Mouse (Mus musculus): ENCODE measurements at regions not wholly inside any gene's neighbourhood (a gene's known extent, or its start where the extent isn't known, plus 50 kb on each side); places are given as distances from the start of the nearest gene placed in this dataset.
"Not testable (repeated sequence)": the region's sequence is repeated elsewhere in the genome, so short reads cannot be mapped to it uniquely, and the experiment has no call there.

GRCm38 (mm10) chr3:101206172-101206571 is 81.6 kb downstream of the Cd2 start:
- ATAC-seq (replicated peaks; ENCODE audit: insufficient number of reproducible peaks, low FRiP score, low TSS enrichment, low read depth); H3K4me2 ChIP-seq (ENCODE audit: low read depth, low read length); H3K4me3 ChIP-seq (ENCODE audit: low read depth, low read length); H3K9ac ChIP-seq (replicated peaks; ENCODE audit: low read length); H3K27me3 ChIP-seq (ENCODE audit: control insufficient read depth, insufficient read depth, low read length); H3K9me3 ChIP-seq (replicated peaks; ENCODE audit: control insufficient read depth, low read length); H3K4me1 ChIP-seq (ENCODE audit: control insufficient read depth, insufficient read depth, low read length); DNase-seq (ENCODE audit: low spot score); H3K36me3 ChIP-seq (replicated peaks; ENCODE audit: control insufficient read depth, insufficient read depth, low read depth, low read length); H3K27ac ChIP-seq (replicated peaks; ENCODE audit: low read depth, low read length): not testable (repeated sequence)
- WGBS: 95% methylated on average over 13 of the region's 13 CpGs

- ATAC-seq (replicated peaks; ENCODE audit: insufficient number of reproducible peaks, low FRiP score, low TSS enrichment, low read depth): no peak
- H3K27ac ChIP-seq (replicated peaks; ENCODE audit: low read depth, low read length): no peak overlapping the region
- WGBS: 90% methylated on average over 5 of the region's 5 CpGs
- H3K36me3 ChIP-seq (replicated peaks; ENCODE audit: control insufficient read depth, insufficient read depth, low read depth, low read length): no peaks in the 10 kb centered on the region
- H3K27me3 ChIP-seq (ENCODE audit: control insufficient read depth, insufficient read depth, low read length): no peaks in the 10 kb centered on the region
- H3K4me3 ChIP-seq (ENCODE audit: low read depth, low read length): no peak overlapping the region
- no peaks in the 10 kb centered on the region for H3K9me3 ChIP-seq (replicated peaks; ENCODE audit: control insufficient read depth, low read length)
- H3K4me2 ChIP-seq (ENCODE audit: low read depth, low read length): no peak overlapping the region
- H3K4me1 ChIP-seq (ENCODE audit: control insufficient read depth, insufficient read depth, low read length): no peaks in the 10 kb centered on the region
- DNase-seq (ENCODE audit: low spot score): no peak
- no peak overlapping the region for H3K9ac ChIP-seq (replicated peaks; ENCODE audit: low read length)
These were observed 84.6 kb upstream of the Ptgfrn start for GRCm38 (mm10) chr3:101194725-101195124.

- Histone ChIP-seq H3K36me3 (replicated peaks; ENCODE audit: control insufficient read depth, insufficient read depth, low read depth, low read length) (no peaks in the 10 kb centered on the region), H3K4me2 (ENCODE audit: low read depth, low read length) (no peak overlapping the region), H3K4me3 (ENCODE audit: low read depth, low read length) (no peak overlapping the region), H3K9me3 (replicated peaks; ENCODE audit: control insufficient read depth, low read length) (no peaks in the 10 kb centered on the region), H3K27me3 (ENCODE audit: control insufficient read depth, insufficient read depth, low read length) (no peaks in the 10 kb centered on the region), H3K4me1 (ENCODE audit: control insufficient read depth, insufficient read depth, low read length) (no peaks in the 10 kb centered on the region), H3K9ac (replicated peaks; ENCODE audit: low read length) (no peak overlapping the region), H3K27ac (replicated peaks; ENCODE audit: low read depth, low read length) (no peak overlapping the region)
- 65% methylated on average over 5 of the region's 5 CpGs for WGBS
- no peak for DNase-seq (ENCODE audit: low spot score)
- no peak for ATAC-seq (replicated peaks; ENCODE audit: insufficient number of reproducible peaks, low FRiP score, low TSS enrichment, low read depth)
These were observed 84.2 kb upstream of the Ptgfrn start for GRCm38 (mm10) chr3:101194319-101194718.

- no peak for DNase-seq (ENCODE audit: low spot score)
These were observed 81.4 kb upstream of the Ptgfrn start for GRCm38 (mm10) chr3:101191298-101191986.

GRCm38 (mm10) chr3:101181958-101182357 is 71.9 kb upstream of the Ptgfrn start:
- Histone ChIP-seq H3K9me3 (replicated peaks; ENCODE audit: control insufficient read depth, low read length) (no peaks in the 10 kb centered on the region), H3K4me3 (ENCODE audit: low read depth, low read length) (no peak overlapping the region), H3K36me3 (replicated peaks; ENCODE audit: control insufficient read depth, insufficient read depth, low read depth, low read length) (no peaks in the 10 kb centered on the region), H3K9ac (replicated peaks; ENCODE audit: low read length) (no peak overlapping the region), H3K27ac (replicated peaks; ENCODE audit: low read depth, low read length) (no peak overlapping the region), H3K4me1 (ENCODE audit: control insufficient read depth, insufficient read depth, low read length) (no peaks in the 10 kb centered on the region), H3K4me2 (ENCODE audit: low read depth, low read length) (no peak overlapping the region), H3K27me3 (ENCODE audit: control insufficient read depth, insufficient read depth, low read length) (no peaks in the 10 kb centered on the region)
- 79% methylated on average over 11 of the region's 11 CpGs for WGBS
- ATAC-seq (replicated peaks; ENCODE audit: insufficient number of reproducible peaks, low FRiP score, low TSS enrichment, low read depth): no peak
- no peak for DNase-seq (ENCODE audit: low spot score)

More at GRCm38 (mm10) chr3:101191298-101191986, 81.4 kb upstream of the Ptgfrn start:
- Histone ChIP-seq H3K4me2 (ENCODE audit: low read depth, low read length) (no peak overlapping the region), H3K9ac (replicated peaks; ENCODE audit: low read length) (no peak overlapping the region), H3K36me3 (replicated peaks; ENCODE audit: control insufficient read depth, insufficient read depth, low read depth, low read length) (no peaks in the 10 kb centered on the region), H3K27ac (replicated peaks; ENCODE audit: low read depth, low read length) (no peak overlapping the region), H3K4me1 (ENCODE audit: control insufficient read depth, insufficient read depth, low read length) (no peaks in the 10 kb centered on the region), H3K9me3 (replicated peaks; ENCODE audit: control insufficient read depth, low read length) (no peaks in the 10 kb centered on the region), H3K4me3 (ENCODE audit: low read depth, low read length) (no peak overlapping the region), H3K27me3 (ENCODE audit: control insufficient read depth, insufficient read depth, low read length) (no peaks in the 10 kb centered on the region)
- ATAC-seq (replicated peaks; ENCODE audit: insufficient number of reproducible peaks, low FRiP score, low TSS enrichment, low read depth): no peak
- 75% methylated on average over 7 of the region's 7 CpGs for WGBS

- no peak for ATAC-seq (replicated peaks; ENCODE audit: insufficient number of reproducible peaks, low FRiP score, low TSS enrichment, low read depth)
- no peak for DNase-seq (ENCODE audit: low spot score)
- H3K9me3 ChIP-seq (replicated peaks; ENCODE audit: control insufficient read depth, low read length): no peaks in the 10 kb centered on the region
- H3K36me3 ChIP-seq (replicated peaks; ENCODE audit: control insufficient read depth, insufficient read depth, low read depth, low read length): no peaks in the 10 kb centered on the region
- no peak overlapping the region for H3K4me3 ChIP-seq (ENCODE audit: low read depth, low read length)
- no peaks in the 10 kb centered on the region for H3K27me3 ChIP-seq (ENCODE audit: control insufficient read depth, insufficient read depth, low read length)
- H3K27ac ChIP-seq (replicated peaks; ENCODE audit: low read depth, low read length): no peak overlapping the region
- no peak overlapping the region for H3K9ac ChIP-seq (replicated peaks; ENCODE audit: low read length)
- no peaks in the 10 kb centered on the region for H3K4me1 ChIP-seq (ENCODE audit: control insufficient read depth, insufficient read depth, low read length)
- WGBS: 92% methylated on average over 6 of the region's 6 CpGs
- no peak overlapping the region for H3K4me2 ChIP-seq (ENCODE audit: low read depth, low read length)
These were observed 63.9 kb upstream of the Ptgfrn start for GRCm38 (mm10) chr3:101173954-101174353.

- no peak overlapping the region for H3K4me3 ChIP-seq (ENCODE audit: low read depth, low read length)
- H3K36me3 ChIP-seq (replicated peaks; ENCODE audit: control insufficient read depth, insufficient read depth, low read depth, low read length): no peaks in the 10 kb centered on the region
- no peak overlapping the region for H3K27ac ChIP-seq (replicated peaks; ENCODE audit: low read depth, low read length)
- H3K27me3 ChIP-seq (ENCODE audit: control insufficient read depth, insufficient read depth, low read length): no peaks in the 10 kb centered on the region
- DNase-seq (ENCODE audit: low spot score) (peak; percentile 66), ATAC-seq (replicated peaks; ENCODE audit: insufficient number of reproducible peaks, low FRiP score, low TSS enrichment, low read depth) (peak; percentile 56; the same call in 1 of the 2 replicates)
- 54% methylated on average over 15 of the region's 15 CpGs for WGBS
- H3K4me1 ChIP-seq (ENCODE audit: control insufficient read depth, insufficient read depth, low read length): no peaks in the 10 kb centered on the region
- no peaks in the 10 kb centered on the region for H3K9me3 ChIP-seq (replicated peaks; ENCODE audit: control insufficient read depth, low read length)
- no peak overlapping the region for H3K9ac ChIP-seq (replicated peaks; ENCODE audit: low read length)
- H3K4me2 ChIP-seq (ENCODE audit: low read depth, low read length): no peak overlapping the region
These were observed 60.2 kb upstream of the Ptgfrn start for GRCm38 (mm10) chr3:101170037-101171019.

- Histone ChIP-seq H3K9ac (replicated peaks; ENCODE audit: low read length) (no peak overlapping the region), H3K4me1 (ENCODE audit: control insufficient read depth, insufficient read depth, low read length) (peaks cover 4% of the 10 kb centered on the region), H3K36me3 (replicated peaks; ENCODE audit: control insufficient read depth, insufficient read depth, low read depth, low read length) (no peaks in the 10 kb centered on the region), H3K27ac (replicated peaks; ENCODE audit: low read depth, low read length) (no peak overlapping the region), H3K9me3 (replicated peaks; ENCODE audit: control insufficient read depth, low read length) (no peaks in the 10 kb centered on the region), H3K27me3 (ENCODE audit: control insufficient read depth, insufficient read depth, low read length) (no peaks in the 10 kb centered on the region), H3K4me2 (ENCODE audit: low read depth, low read length) (no peak overlapping the region), H3K4me3 (ENCODE audit: low read depth, low read length) (no peak overlapping the region)
- no peak for DNase-seq (ENCODE audit: low spot score)
- WGBS: 80% methylated on average over 1 of the region's 1 CpGs
- no peak for ATAC-seq (replicated peaks; ENCODE audit: insufficient number of reproducible peaks, low FRiP score, low TSS enrichment, low read depth)
These were observed 56.9 kb upstream of the Ptgfrn start for GRCm38 (mm10) chr3:101167026-101167425.

Measured in embryonic facial prominence, embryonic 11.5 days (tissue).